Mouse (Mus musculus) C2C12 (cell line): ENCODE results near the gene Mrpl35.

Source experiments
- CEBPB ChIP-seq: IDR thresholded peaks from one replicate; pipeline ENCODE4 v1.6.1; 2011; ENCODE audit warnings: low read depth, mild to moderate bottlenecking, control low read depth, moderate library complexity
- CTCF ChIP-seq: IDR thresholded peaks from one replicate; pipeline ENCODE4 v1.5.1; 2011; ENCODE audit not compliant: control insufficient read depth, insufficient read depth, insufficient read length
- MAX ChIP-seq: IDR thresholded peaks from one replicate; pipeline ENCODE4 v1.6.1; 2011; ENCODE audit warnings: mild to moderate bottlenecking, control low read depth
- MYOD1 ChIP-seq: IDR thresholded peaks from one replicate; pipeline ENCODE4 v1.6.1; 2011; ENCODE audit warnings: low read depth; ENCODE audit not compliant: control insufficient read depth, insufficient read length
- MYOG ChIP-seq: IDR thresholded peaks from one replicate; pipeline ENCODE4 v1.6.1; 2011; ENCODE audit not compliant: control insufficient read depth, insufficient read length; ENCODE audit errors: extremely low read depth
- USF1 ChIP-seq: IDR thresholded peaks from one replicate; pipeline ENCODE4 v1.6.1; 2011; ENCODE audit warnings: low read depth, mild to moderate bottlenecking, control low read depth, moderate library complexity

DNA sequence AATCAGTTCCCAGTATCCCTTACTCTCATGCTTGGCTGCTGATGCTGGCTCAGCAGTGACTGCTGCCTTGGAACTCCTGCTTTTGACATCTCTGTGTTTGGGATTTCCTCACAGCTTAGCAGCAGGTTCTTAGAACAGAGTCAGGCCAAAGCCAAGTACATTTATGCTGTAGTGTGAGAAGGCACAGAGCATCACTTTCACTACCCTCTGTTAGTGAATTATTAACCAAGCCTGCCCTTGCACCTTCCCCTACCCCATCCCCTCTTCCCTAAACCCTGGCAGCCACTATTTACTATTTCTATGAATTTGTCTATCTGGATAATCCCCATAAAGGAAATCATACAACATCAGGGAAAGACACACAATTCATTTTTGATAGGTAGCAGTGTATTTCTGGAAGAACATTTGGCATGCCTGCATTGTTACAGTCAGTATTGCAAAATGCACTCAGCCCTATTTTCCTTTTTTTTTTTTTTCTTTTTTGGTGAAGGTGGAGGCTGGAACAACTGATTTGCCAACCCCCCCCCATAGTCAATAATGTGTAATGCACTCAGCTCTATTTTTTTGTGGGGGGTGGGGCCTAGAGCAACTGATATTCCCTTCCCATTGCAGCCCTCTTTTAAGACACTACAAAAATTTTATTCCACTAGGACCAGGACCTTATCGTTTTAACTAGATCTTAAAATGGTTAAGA lies 14.0 kb upstream of the Mrpl35 start:
- no peak for TF ChIP-seq CTCF
- TF ChIP-seq USF1, result no peak
- TF ChIP-seq MAX, result no peak
- no peak for TF ChIP-seq MYOG
- no peak for TF ChIP-seq CEBPB
- no peak for TF ChIP-seq MYOD1
